Mouse (Mus musculus): Measurements from ENCODE around the gene Gm27021. TPM values are rescaled to one million over a fixed set of nuclear protein-coding genes. Genes with fewer than 3 reads are reported as not detected.

The Gm27021 gene
- polyA plus RNA-seq, 1 experiment from 2014 or later = 2.1 TPM

DNA sequence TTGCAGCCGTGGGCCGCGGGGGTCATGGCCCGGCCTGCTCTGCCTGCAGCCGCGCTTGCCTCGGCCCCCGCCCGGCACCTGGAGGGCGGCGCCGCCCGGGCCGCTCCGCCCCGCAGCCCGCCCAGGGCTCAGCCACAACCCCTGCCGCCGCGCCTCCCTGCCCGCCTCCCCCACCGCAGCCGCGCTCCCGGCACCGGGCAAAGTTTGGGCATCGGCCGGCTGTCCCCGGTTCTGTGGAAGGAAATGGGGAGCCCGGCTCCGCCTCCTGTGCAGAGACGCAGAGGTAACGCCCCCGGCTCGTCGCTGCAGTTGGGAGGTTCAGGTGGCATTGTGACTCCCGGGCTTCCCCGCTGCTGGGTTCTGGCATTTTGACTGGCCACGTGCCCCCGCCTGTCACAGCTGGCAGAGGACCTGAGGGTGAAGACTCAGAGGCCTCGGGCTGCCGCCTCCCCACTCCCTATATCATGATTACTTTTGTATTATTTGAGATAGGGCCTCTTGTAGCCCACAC is 33.5 kb downstream of the Gm27021 start:
- no peaks in the 10 kb centered on the region for H3K9me3 ChIP-seq (replicated peaks)
- no peaks in the 10 kb centered on the region for H3K36me3 ChIP-seq
- ATAC-seq (replicated peaks; ENCODE audit: insufficient number of reproducible peaks, insufficient read depth, low FRiP score, low read depth) = peak; percentile 65; the same call in 1 of the 2 replicates
- H3K4me3 ChIP-seq = peak overlapping the region; percentile 64
- H3K27ac ChIP-seq = no peak overlapping the region
- peaks cover 22% of the 10 kb centered on the region for H3K4me1 ChIP-seq (replicated peaks)
- H3K27me3 ChIP-seq = 0 out of 2 replicates have a peak, but pooled peaks cover 5% of the 10 kb centered on the region
- under 1% methylated on average over 29 of the region's 42 CpGs for WGBS
- peak overlapping the region; percentile 60 for H3K9ac ChIP-seq
- H3K4me2 ChIP-seq = peak overlapping the region; percentile 98

DNA sequence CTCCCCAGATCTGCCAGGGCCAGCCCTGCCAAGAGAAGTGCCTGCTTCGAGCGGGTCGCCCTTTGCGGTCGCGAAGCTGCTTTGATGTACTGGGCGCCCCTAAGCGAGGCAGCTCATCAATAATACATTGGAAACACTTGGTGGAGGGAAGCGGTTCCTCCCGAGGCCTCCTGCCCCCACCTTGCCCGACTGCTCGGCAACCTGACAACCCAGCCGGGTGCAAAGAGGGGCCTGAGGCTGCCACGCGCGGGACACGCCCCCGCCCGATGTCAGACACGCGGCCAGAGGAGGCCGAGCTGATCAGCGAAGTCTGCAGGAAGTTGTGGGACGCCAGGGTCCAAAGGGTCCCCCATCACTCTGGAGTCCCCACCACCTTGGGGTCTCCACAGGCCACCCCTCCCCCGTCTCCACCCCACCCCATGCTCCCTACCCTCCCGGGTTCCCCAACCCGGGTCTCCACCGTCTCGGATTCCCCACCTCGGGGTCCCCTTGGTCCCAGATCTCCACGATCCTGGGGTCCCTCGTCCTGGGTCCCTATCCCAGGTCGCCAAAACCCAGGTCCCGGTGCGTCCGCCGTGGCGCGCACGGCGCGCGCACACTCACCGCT is 34.1 kb downstream of the Gm27021 start:
- H3K4me2 ChIP-seq = peak overlapping the region; percentile 98
- no peaks in the 10 kb centered on the region for H3K9me3 ChIP-seq (replicated peaks)
- peak overlapping the region; percentile 60 for H3K9ac ChIP-seq
- 0 out of 2 replicates have a peak, but pooled peaks cover 5% of the 10 kb centered on the region for H3K27me3 ChIP-seq
- H3K36me3 ChIP-seq = no peaks in the 10 kb centered on the region
- H3K4me3 ChIP-seq = peak overlapping the region; percentile 64
- 0 out of 2 replicates have a peak, but pooled peaks have one; percentile 4 for ATAC-seq (replicated peaks; ENCODE audit: insufficient number of reproducible peaks, insufficient read depth, low FRiP score, low read depth)
- peaks cover 22% of the 10 kb centered on the region for H3K4me1 ChIP-seq (replicated peaks)
- WGBS = 2% methylated on average over 41 of the region's 44 CpGs
- no peak overlapping the region for H3K27ac ChIP-seq

DNA sequence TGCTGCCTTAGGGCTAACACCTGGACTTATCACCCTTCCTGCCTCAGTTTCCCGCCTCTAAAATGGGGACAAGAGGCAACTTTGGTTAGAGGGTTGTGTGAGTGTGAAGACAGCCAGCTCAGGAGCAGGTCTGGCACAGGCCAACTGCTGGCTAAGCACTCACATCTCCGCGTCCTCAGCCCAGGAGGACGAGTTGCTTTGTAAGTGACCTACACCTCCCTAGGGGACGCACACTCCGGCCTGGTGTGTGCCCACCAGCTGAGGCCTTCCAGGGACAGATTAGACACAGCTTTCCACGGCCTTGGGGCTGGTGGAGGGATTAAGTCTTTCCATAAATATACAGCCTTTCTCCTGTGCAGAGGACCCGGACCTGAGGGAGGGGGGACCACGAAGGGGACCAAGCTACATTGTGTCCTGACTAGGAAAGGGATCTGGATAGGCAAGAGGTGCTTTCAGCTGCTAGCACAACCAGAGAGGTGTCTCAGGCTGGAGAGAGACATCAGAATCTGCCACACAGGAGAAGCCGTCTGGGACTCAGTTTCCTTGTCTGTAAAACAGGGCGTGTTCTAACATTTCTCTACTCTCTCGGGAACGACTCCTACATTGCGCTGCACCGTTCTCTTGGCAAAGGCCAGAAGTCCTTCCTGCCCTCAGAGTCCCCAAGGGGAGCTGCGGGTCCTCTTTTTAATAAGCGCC is 34.8 kb downstream of the Gm27021 start:
- H3K27me3 ChIP-seq = 0 out of 2 replicates have a peak, but pooled peaks cover 5% of the 10 kb centered on the region
- H3K9me3 ChIP-seq (replicated peaks) = no peaks in the 10 kb centered on the region
- H3K36me3 ChIP-seq = no peaks in the 10 kb centered on the region
- H3K4me3 ChIP-seq = peak overlapping the region; percentile 64
- H3K4me2 ChIP-seq = peak overlapping the region; percentile 98
- H3K4me1 ChIP-seq (replicated peaks) = peaks cover 22% of the 10 kb centered on the region
- WGBS = 37% methylated on average over 17 of the region's 17 CpGs
- ATAC-seq (replicated peaks; ENCODE audit: insufficient number of reproducible peaks, insufficient read depth, low FRiP score, low read depth) = no peak
- no peak overlapping the region for H3K27ac ChIP-seq
- no peak overlapping the region for H3K9ac ChIP-seq

DNA sequence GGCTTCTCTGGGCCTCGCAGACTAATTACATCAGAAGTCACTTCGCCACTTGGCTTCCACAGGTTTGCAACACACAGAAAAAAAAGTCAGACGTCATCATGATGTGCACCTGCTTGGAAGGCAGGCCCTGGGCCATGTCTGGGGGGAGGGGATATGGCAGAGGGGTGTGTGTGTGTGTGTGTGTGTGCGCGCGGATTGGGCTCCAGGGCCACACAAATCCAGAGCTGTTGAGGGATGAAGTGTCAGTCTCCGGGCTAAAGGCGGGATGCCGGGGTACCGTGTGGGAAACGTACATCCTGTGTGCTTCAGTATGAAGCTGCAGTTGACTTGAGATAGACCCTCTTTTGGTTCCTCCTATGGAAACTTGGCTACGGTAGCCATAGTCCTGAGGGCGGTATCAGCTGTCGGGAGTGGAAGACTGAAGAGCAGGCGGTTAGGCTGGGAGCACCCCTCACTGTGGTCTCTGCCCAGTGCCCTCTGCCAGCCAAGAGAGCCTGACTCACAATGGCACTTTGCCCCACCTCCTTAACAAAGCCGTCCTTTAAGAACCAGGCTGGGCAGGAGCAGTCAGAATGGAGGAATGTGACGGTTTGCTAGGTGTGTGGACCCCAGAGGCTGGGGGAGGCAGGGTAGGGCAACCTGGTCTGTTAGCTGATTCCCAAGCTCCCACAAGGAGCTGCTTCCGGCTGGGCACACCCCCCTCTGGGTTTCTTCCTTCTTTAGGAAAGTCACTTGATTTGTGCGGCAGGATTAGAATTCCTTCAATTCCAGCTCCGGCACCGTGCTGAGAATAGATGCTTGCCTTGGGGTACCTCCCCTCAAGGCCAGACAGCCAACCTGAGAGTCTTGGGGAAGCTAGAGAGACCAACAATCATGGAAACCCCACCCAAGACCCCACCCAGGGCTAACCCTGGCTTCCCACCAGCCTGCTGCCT is 36.2 kb downstream of the Gm27021 start:
- Histone ChIP-seq H3K27me3 (peaks cover 5% of the 10 kb centered on the region; the same call in 1 of the 2 replicates), H3K9ac (no peak overlapping the region), H3K9me3 (replicated peaks) (no peaks in the 10 kb centered on the region), H3K4me2 (no peak overlapping the region), H3K36me3 (no peaks in the 10 kb centered on the region), H3K4me1 (replicated peaks) (peaks cover 22% of the 10 kb centered on the region), H3K27ac (no peak overlapping the region), H3K4me3 (no peak overlapping the region)
- ATAC-seq (replicated peaks; ENCODE audit: insufficient number of reproducible peaks, insufficient read depth, low FRiP score, low read depth) = no peak
- 75% methylated on average over 21 of the region's 21 CpGs for WGBS

DNA sequence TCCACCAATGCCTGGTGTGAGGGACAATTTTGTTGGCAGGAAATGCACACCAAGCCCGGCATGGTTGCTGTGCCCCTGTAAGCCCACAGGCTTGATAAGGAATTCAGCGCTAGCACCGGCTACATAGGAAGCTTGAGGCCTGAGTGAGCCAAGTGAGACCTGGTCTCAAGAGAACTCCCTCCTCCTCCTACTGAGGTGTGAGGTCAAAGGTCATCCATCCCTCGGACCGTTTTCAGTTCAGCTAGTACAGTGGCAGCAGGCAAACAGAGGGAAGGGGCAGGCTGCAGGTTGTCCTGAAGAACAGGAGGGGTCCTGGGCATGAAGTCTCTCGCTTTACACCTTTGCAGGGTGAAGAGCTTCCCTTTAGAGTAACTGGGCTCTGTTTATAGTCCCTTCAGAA is 37.0 kb downstream of the Gm27021 start:
- H3K36me3 ChIP-seq = no peaks in the 10 kb centered on the region
- H3K27ac ChIP-seq = no peak overlapping the region
- H3K4me2 ChIP-seq = no peak overlapping the region
- peaks cover 3% of the 10 kb centered on the region; the same call in 1 of the 2 replicates for H3K27me3 ChIP-seq
- peaks cover 22% of the 10 kb centered on the region for H3K4me1 ChIP-seq (replicated peaks)
- ATAC-seq (replicated peaks; ENCODE audit: insufficient number of reproducible peaks, insufficient read depth, low FRiP score, low read depth) = no peak
- H3K4me3 ChIP-seq = no peak overlapping the region
- no peak overlapping the region for H3K9ac ChIP-seq
- 46% methylated on average over 6 of the region's 6 CpGs for WGBS
- no peaks in the 10 kb centered on the region for H3K9me3 ChIP-seq (replicated peaks)

DNA sequence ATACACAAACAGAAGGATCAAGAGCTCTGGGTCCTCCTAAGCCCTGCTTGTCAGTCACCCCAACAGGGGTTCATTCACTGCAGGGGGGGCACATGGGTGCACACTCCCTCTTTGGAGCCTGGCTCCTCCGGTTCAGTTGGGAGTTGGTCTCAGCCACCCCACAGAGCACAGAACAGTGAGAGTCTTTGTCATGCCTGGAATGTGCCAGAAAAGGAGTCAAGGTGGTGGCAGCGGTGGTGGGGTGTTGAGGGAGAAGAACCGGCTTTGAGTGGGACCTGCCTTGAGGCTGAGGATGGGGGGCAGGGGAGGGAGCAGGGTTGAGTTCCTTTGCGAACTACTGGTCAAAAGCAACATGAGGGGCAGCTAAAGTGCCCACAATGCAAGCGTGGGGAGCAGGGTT is 37.8 kb downstream of the Gm27021 start:
- Histone ChIP-seq H3K36me3 (no peaks in the 10 kb centered on the region), H3K27me3 (no peaks in the 10 kb centered on the region; the same call in 1 of the 2 replicates), H3K27ac (no peak overlapping the region), H3K4me3 (no peak overlapping the region), H3K4me2 (no peak overlapping the region), H3K9me3 (replicated peaks) (no peaks in the 10 kb centered on the region), H3K4me1 (replicated peaks) (peaks cover 22% of the 10 kb centered on the region), H3K9ac (no peak overlapping the region)
- WGBS = 37% methylated on average over 5 of the region's 5 CpGs
- no peak for ATAC-seq (replicated peaks; ENCODE audit: insufficient number of reproducible peaks, insufficient read depth, low FRiP score, low read depth)

DNA sequence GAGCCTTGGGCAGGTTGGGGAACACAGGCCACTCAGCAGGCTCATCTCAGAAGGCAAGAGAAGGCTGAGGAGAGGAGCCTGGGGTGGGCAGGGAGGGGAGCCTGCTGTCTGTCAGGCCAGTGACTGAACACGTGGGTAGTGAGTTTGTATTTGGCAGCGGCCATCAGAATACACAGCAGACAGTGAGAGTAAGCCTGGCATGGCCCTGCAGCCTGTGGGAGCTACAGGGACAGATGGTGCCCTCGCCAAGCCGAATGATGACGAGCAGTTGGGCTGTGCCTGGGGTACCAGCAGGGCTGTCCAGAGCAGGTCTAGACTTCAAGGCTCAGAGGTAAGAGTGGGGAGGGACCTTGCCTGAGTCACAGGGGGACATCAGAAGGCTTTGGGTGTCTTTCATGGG is 40.6 kb downstream of the Gm27021 start:
- no peak overlapping the region for H3K9ac ChIP-seq
- ATAC-seq (replicated peaks; ENCODE audit: insufficient number of reproducible peaks, insufficient read depth, low FRiP score, low read depth) = no peak
- H3K9me3 ChIP-seq (replicated peaks) = no peaks in the 10 kb centered on the region
- no peaks in the 10 kb centered on the region for H3K36me3 ChIP-seq
- H3K4me3 ChIP-seq = no peak overlapping the region
- no peak overlapping the region for H3K27ac ChIP-seq
- 76% methylated on average over 5 of the region's 5 CpGs for WGBS
- H3K4me2 ChIP-seq = no peak overlapping the region
- peaks cover 9% of the 10 kb centered on the region for H3K4me1 ChIP-seq (replicated peaks)
- no peaks in the 10 kb centered on the region; the same call in 1 of the 2 replicates for H3K27me3 ChIP-seq

DNA sequence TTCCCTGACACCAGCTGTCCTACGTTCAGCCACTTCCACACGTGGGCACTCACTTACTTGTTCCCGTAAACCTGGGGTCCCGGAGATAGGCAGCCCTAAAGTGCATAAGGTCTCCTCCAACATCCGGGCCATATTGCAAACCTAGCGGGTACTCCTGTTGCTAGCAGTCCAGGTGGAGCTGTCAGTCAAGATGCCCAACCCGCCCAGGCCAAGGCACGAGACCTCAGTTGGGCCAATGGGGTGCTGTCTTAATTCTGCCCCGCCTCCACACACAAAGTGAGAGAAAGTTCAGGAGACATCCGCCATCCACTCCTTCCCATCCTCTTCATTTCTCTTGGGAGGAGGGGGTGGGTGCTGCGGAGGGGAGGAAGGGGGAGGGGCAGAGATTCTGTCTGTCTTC is 41.4 kb downstream of the Gm27021 start:
- no peak for ATAC-seq (replicated peaks; ENCODE audit: insufficient number of reproducible peaks, insufficient read depth, low FRiP score, low read depth)
- no peaks in the 10 kb centered on the region for H3K9me3 ChIP-seq (replicated peaks)
- no peak overlapping the region for H3K4me3 ChIP-seq
- H3K36me3 ChIP-seq = no peaks in the 10 kb centered on the region
- 60% methylated on average over 11 of the region's 11 CpGs for WGBS
- no peaks in the 10 kb centered on the region; the same call in 1 of the 2 replicates for H3K27me3 ChIP-seq
- H3K4me2 ChIP-seq = no peak overlapping the region
- no peak overlapping the region for H3K9ac ChIP-seq
- H3K4me1 ChIP-seq (replicated peaks) = peaks cover 11% of the 10 kb centered on the region
- H3K27ac ChIP-seq = no peak overlapping the region

DNA sequence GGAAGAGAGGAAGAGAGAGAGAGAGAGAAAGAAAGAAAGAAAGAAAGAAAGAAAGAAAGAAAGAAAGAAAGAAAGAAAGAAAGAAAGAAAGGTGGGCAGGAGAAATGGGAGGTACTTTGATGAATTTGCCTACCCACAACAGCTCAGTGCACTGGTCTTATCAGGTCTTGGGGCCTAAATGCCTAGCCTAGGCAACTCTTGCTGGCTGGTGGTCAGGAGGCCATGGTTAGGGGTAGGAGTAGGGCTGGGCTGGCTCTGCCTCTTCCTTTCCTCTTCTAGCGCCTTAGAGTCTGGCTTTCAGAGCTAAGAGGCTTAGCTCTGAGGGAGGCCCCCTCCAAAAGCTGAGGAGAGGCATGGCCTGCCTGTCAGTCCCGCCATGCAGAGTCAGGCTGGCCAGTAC is 44.3 kb downstream of the Gm27021 start:
- peaks cover 21% of the 10 kb centered on the region for H3K4me1 ChIP-seq (replicated peaks)
- ATAC-seq (replicated peaks; ENCODE audit: insufficient number of reproducible peaks, insufficient read depth, low FRiP score, low read depth) = no peak
- no peak overlapping the region for H3K4me2 ChIP-seq
- 49% methylated on average over 2 of the region's 2 CpGs for WGBS
- no peaks in the 10 kb centered on the region; the same call in 1 of the 2 replicates for H3K27me3 ChIP-seq
- H3K4me3 ChIP-seq = no peak overlapping the region
- no peaks in the 10 kb centered on the region for H3K36me3 ChIP-seq
- H3K9me3 ChIP-seq (replicated peaks) = no peaks in the 10 kb centered on the region
- H3K27ac ChIP-seq = no peak overlapping the region
- H3K9ac ChIP-seq = no peak overlapping the region

DNA sequence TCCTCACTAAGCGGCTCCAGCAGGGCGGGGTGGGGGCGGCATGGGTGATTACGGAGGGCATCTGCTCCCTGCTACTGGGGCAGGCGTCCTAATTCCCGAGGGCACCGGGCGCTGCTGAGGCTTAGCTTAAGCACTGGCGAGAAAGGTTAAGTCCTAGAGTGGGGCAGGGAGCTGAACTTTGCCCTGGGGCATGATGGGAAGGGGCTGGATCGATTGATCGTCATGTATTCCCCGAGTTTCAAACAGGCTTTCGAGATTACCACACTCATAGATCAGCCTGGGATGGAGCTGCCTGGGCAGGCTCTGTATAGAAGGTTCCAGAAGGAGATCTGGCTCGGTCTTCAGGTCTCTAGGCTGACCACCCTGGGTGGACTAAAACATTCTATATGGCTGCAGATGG is 45.7 kb downstream of the Gm27021 start:
- 67% methylated on average over 14 of the region's 14 CpGs for WGBS
- Histone ChIP-seq H3K4me2 (no peak overlapping the region), H3K4me1 (replicated peaks) (peaks cover 23% of the 10 kb centered on the region), H3K9me3 (replicated peaks) (no peaks in the 10 kb centered on the region), H3K27ac (no peak overlapping the region), H3K27me3 (no peaks in the 10 kb centered on the region), H3K9ac (no peak overlapping the region), H3K4me3 (no peak overlapping the region), H3K36me3 (no peaks in the 10 kb centered on the region)
- ATAC-seq (replicated peaks; ENCODE audit: insufficient number of reproducible peaks, insufficient read depth, low FRiP score, low read depth) = no peak

DNA sequence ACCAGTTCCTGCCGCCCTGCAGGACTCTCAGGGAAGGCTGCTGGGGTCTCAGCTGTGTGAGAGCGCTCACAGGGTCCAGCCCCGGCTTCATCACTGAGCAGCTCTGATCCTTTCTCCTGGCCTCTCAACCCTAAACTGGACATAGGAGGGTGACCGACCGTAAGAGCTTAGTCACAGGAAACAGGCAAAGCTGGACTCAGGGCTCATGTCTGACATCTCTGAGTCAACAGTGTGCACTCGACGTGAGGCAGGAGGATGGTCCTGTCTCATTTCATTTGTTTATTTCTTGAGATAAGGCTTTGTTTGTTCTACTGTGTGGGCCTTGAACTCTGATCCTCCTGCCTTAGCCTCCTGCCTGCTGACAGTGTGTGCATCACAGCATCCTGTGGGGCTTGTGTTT is 47.4 kb downstream of the Gm27021 start:
- no peak overlapping the region for H3K4me2 ChIP-seq
- peaks cover 26% of the 10 kb centered on the region for H3K4me1 ChIP-seq (replicated peaks)
- 51% methylated on average over 7 of the region's 7 CpGs for WGBS
- H3K27ac ChIP-seq = no peak overlapping the region
- ATAC-seq (replicated peaks; ENCODE audit: insufficient number of reproducible peaks, insufficient read depth, low FRiP score, low read depth) = no peak
- no peaks in the 10 kb centered on the region for H3K27me3 ChIP-seq
- H3K9ac ChIP-seq = no peak overlapping the region
- H3K4me3 ChIP-seq = no peak overlapping the region
- H3K36me3 ChIP-seq = no peaks in the 10 kb centered on the region
- no peaks in the 10 kb centered on the region for H3K9me3 ChIP-seq (replicated peaks)

Measured in heart, embryonic 15.5 days (tissue).